Mouse (Mus musculus) E14TG2a.4 (cell line): ENCODE results near the gene Gm10203.
"Not testable (repeated sequence)": the region's sequence is repeated elsewhere in the genome, so short reads cannot be mapped to it uniquely, and the experiment has no call there.

Source experiments
- CTCF ChIP-seq: conservative IDR thresholded peaks from 2 replicates; pipeline ENCODE4 v1.5.1; 2014; ENCODE audit warnings: low read length
- NANOG ChIP-seq: IDR thresholded peaks from 2 replicates; pipeline ENCODE4 v1.6.1; 2014; ENCODE audit warnings: borderline replicate concordance, low read length, mixed read lengths
- POU5F1 ChIP-seq: IDR thresholded peaks from 2 replicates; pipeline ENCODE4 v1.6.1; 2014; ENCODE audit warnings: low read length, borderline replicate concordance

DNA sequence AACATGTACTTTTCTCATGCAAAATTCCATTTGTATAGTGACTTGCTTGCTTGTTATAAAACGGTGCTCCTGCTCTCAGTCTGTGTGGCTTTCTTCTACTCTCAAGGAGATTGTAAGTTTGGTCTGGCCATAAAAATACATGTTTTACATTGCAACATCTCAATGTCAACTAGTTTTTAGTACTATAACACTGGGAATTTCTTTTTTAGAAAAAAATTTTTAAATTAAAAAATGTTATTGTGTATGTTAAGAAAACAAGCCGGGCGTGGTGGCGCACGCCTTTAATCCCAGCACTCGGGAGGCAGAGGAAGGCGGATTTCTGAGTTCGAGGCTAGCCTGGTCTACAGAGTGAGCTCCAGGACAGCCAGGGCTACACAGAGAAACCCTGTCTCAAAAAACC lies at the start of gene Gm10203:
- not testable (repeated sequence) for TF ChIP-seq CTCF, POU5F1, NANOG
